Mouse (Mus musculus) midbrain, embryonic 15.5 days (tissue): ENCODE data around the gene Ldah. TPM values are rescaled to one million over a fixed set of nuclear protein-coding genes. Genes with fewer than 3 reads are reported as not detected.
A peak's percentile ranks its signal among the peaks of the same experiment; 100 is the strongest.

Source experiments
- ATAC-seq: fragments of 200-750 bp; cut with Nextera tagmentation; replicated peaks from 2 replicates; pipeline ENCODE4 v1.8.0; 2017; ENCODE audit warnings: moderate TSS enrichment
- H3K27ac ChIP-seq: fragments of 300-500 bp; sonication (generic); 2 replicates; pipeline ENCODE4 v1.5.1; 2015; ENCODE audit warnings: mild to moderate bottlenecking, inconsistent platforms
- H3K27me3 ChIP-seq: fragments of 300-500 bp; sonication (generic); replicated peaks from 2 replicates; pipeline ENCODE4 v1.6.1; 2015; ENCODE audit warnings: inconsistent platforms
- H3K36me3 ChIP-seq: fragments of 300-500 bp; sonication (generic); replicated peaks from 2 replicates; pipeline ENCODE4 v1.6.1; 2015; ENCODE audit warnings: inconsistent platforms
- H3K4me1 ChIP-seq: fragments of 300-500 bp; sonication (generic); 2 replicates; pipeline ENCODE4 v1.6.1; 2015; ENCODE audit warnings: inconsistent platforms
- H3K4me2 ChIP-seq: fragments of 300-500 bp; sonication (generic); 2 replicates; pipeline ENCODE4 v1.6.1; 2015; ENCODE audit warnings: inconsistent platforms, mild to moderate bottlenecking, moderate library complexity
- H3K4me3 ChIP-seq: fragments of 300-500 bp; sonication (generic); 2 replicates; pipeline ENCODE4 v1.5.1; 2015; ENCODE audit warnings: mild to moderate bottlenecking, inconsistent platforms
- H3K9ac ChIP-seq: fragments of 300-500 bp; sonication (generic); 2 replicates; pipeline ENCODE4 v1.6.1; 2015; ENCODE audit warnings: mild to moderate bottlenecking, inconsistent platforms
- H3K9me3 ChIP-seq: fragments of 300-500 bp; sonication (generic); 2 replicates; pipeline ENCODE4 v1.6.1; 2016; ENCODE audit warnings: inconsistent platforms
- WGBS: fragments of 180-500 bp; shearing (Covaris S2); methylation state at CpG from one replicate; pipeline ENCODE4 v1.1.7; 2015; ENCODE audit warnings: mixed read lengths; 5-methylcytosine and 5-hydroxymethylcytosine counted together
- polyA plus RNA-seq: library from polyadenylated mRNA; unstranded; fragments of >200 nt; fragmentation: Nextera tagmentation; extraction: Ambion mirVana; gene quantifications from 2 replicates; pipeline ENCODE4 v1.2.1, GENCODE M21; 2015

The Ldah gene
- polyA plus RNA-seq, 1 experiment from 2014 or later = 67.7 TPM

GRCm38 (mm10) chr12:8301841-8302431, 94.0 kb downstream of the Ldah start, which contains the start of gene Gdf7:
Gene Gdf7 (minus strand): TSS chr12:8301954.
- Histone ChIP-seq H3K9ac (peak within 1 kb of the TSS; percentile 37; the same call in 1 of the 2 replicates), H3K27me3 (peaks cover 85% of the 10 kb centered on the region), H3K27ac (no peak within 1 kb of the TSS), H3K4me2 (peak within 1 kb of the TSS; percentile 72), H3K36me3 (no peaks in the 10 kb centered on the region), H3K4me1 (peaks cover 27% of the 10 kb centered on the region), H3K4me3 (peak within 1 kb of the TSS; percentile 44), H3K9me3 (no peaks in the 10 kb centered on the region)
- under 1% methylated on average over 49 of the region's 53 CpGs for WGBS
- peak; percentile 43 for ATAC-seq

- WGBS = 46% methylated on average over 2 of the region's 2 CpGs
- no peak for ATAC-seq
- H3K27me3 ChIP-seq = peaks cover 60% of the 10 kb centered on the region
Measured at GRCm38 (mm10) chr12:8305258-8305657, 97.4 kb downstream of the Ldah start.

GRCm38 (mm10) chr12:8306432-8306831, 98.5 kb downstream of the Ldah start:
- Histone ChIP-seq H3K27ac (no peak overlapping the region), H3K4me1 (peaks cover 10% of the 10 kb centered on the region), H3K36me3 (no peaks in the 10 kb centered on the region), H3K9ac (no peak overlapping the region), H3K4me2 (no peak overlapping the region), H3K9me3 (no peaks in the 10 kb centered on the region), H3K27me3 (peaks cover 53% of the 10 kb centered on the region), H3K4me3 (no peak overlapping the region)
- WGBS = 2% methylated on average over 5 of the region's 5 CpGs
- peak; percentile 27 for ATAC-seq

More at GRCm38 (mm10) chr12:8305258-8305657, 97.4 kb downstream of the Ldah start:
- Histone ChIP-seq H3K9me3 (no peaks in the 10 kb centered on the region), H3K4me2 (no peak overlapping the region), H3K9ac (no peak overlapping the region), H3K36me3 (no peaks in the 10 kb centered on the region), H3K4me1 (peaks cover 15% of the 10 kb centered on the region), H3K4me3 (no peak overlapping the region), H3K27ac (no peak overlapping the region)

- peaks cover 5% of the 10 kb centered on the region for H3K4me1 ChIP-seq
- 64% methylated on average over 1 of the region's 1 CpGs for WGBS
- H3K36me3 ChIP-seq = no peaks in the 10 kb centered on the region
- H3K9me3 ChIP-seq = no peaks in the 10 kb centered on the region
- peaks cover 48% of the 10 kb centered on the region for H3K27me3 ChIP-seq
- H3K4me2 ChIP-seq = no peak overlapping the region
- H3K9ac ChIP-seq = no peak overlapping the region
- ATAC-seq = 0 out of 2 replicates have a peak, but pooled peaks have one; percentile 10
- no peak overlapping the region for H3K27ac ChIP-seq
- H3K4me3 ChIP-seq = no peak overlapping the region
Measured at GRCm38 (mm10) chr12:8306910-8307309, 99.0 kb downstream of the Ldah start.

- Histone ChIP-seq H3K4me3 (no peak overlapping the region), H3K9ac (no peak overlapping the region), H3K4me2 (no peak overlapping the region), H3K9me3 (no peaks in the 10 kb centered on the region), H3K27me3 (peaks cover 10% of the 10 kb centered on the region), H3K27ac (no peak overlapping the region), H3K36me3 (no peaks in the 10 kb centered on the region), H3K4me1 (peaks cover 23% of the 10 kb centered on the region)
- no peak for ATAC-seq
- 29% methylated on average over 17 of the region's 17 CpGs for WGBS
Measured at GRCm38 (mm10) chr12:8310992-8311391, 103.1 kb downstream of the Ldah start.

- Histone ChIP-seq H3K4me3 (no peak overlapping the region), H3K27me3 (peaks cover 9% of the 10 kb centered on the region; the same call in 1 of the 2 replicates), H3K9me3 (no peaks in the 10 kb centered on the region), H3K27ac (no peak overlapping the region), H3K4me1 (peaks cover 23% of the 10 kb centered on the region), H3K4me2 (no peak overlapping the region), H3K36me3 (no peaks in the 10 kb centered on the region), H3K9ac (no peak overlapping the region)
- ATAC-seq = no peak
- WGBS = 90% methylated on average over 4 of the region's 4 CpGs
Measured at GRCm38 (mm10) chr12:8312266-8312665, 104.4 kb downstream of the Ldah start.

- Histone ChIP-seq H3K9ac (peak within 1 kb of the TSS; percentile 73), H3K4me2 (peak within 1 kb of the TSS; percentile 89), H3K9me3 (no peaks in the 10 kb centered on the region), H3K27ac (no peak within 1 kb of the TSS), H3K27me3 (peaks cover 9% of the 10 kb centered on the region; the same call in 1 of the 2 replicates), H3K36me3 (no peaks in the 10 kb centered on the region), H3K4me1 (peaks cover 23% of the 10 kb centered on the region), H3K4me3 (peak within 1 kb of the TSS; percentile 74)
- peak; percentile 91 for ATAC-seq
- WGBS = under 1% methylated on average over 38 of the region's 38 CpGs
Measured at GRCm38 (mm10) chr12:8313270-8313771, 105.4 kb downstream of the Ldah start, which contains the start of gene Hs1bp3. Gene Hs1bp3 (plus strand): TSS chr12:8313432.

GRCm38 (mm10) chr12:8313773-8314172, 105.9 kb downstream of the Ldah start:
- Histone ChIP-seq H3K4me2 (peak overlapping the region; percentile 89), H3K9ac (peak overlapping the region; percentile 73), H3K27ac (no peak overlapping the region), H3K4me1 (peaks cover 23% of the 10 kb centered on the region), H3K36me3 (no peaks in the 10 kb centered on the region), H3K9me3 (no peaks in the 10 kb centered on the region), H3K27me3 (peaks cover 9% of the 10 kb centered on the region; the same call in 1 of the 2 replicates), H3K4me3 (peak overlapping the region; percentile 74)
- ATAC-seq = peak; percentile 50
- 19% methylated on average over 12 of the region's 12 CpGs for WGBS

- no peaks in the 10 kb centered on the region for H3K27me3 ChIP-seq
- H3K27ac ChIP-seq = no peak overlapping the region
- 90% methylated on average over 5 of the region's 5 CpGs for WGBS
- H3K4me2 ChIP-seq = no peak overlapping the region
- no peaks in the 10 kb centered on the region for H3K9me3 ChIP-seq
- no peak overlapping the region for H3K9ac ChIP-seq
- no peak for ATAC-seq
- H3K4me1 ChIP-seq = peaks cover 23% of the 10 kb centered on the region
- H3K4me3 ChIP-seq = no peak overlapping the region
- H3K36me3 ChIP-seq = no peaks in the 10 kb centered on the region
Measured at GRCm38 (mm10) chr12:8316541-8316940, 108.6 kb downstream of the Ldah start.

GRCm38 (mm10) chr12:8320084-8320713, 112.3 kb downstream of the Ldah start:
- Histone ChIP-seq H3K9me3 (no peaks in the 10 kb centered on the region), H3K4me3 (no peak overlapping the region), H3K4me1 (0 out of 2 replicates have a peak, but pooled peaks cover 4% of the 10 kb centered on the region), H3K27ac (no peak overlapping the region), H3K36me3 (0 out of 2 replicates have a peak, but pooled peaks cover 3% of the 10 kb centered on the region), H3K27me3 (no peaks in the 10 kb centered on the region), H3K4me2 (no peak overlapping the region), H3K9ac (no peak overlapping the region)
- WGBS = 44% methylated on average over 5 of the region's 5 CpGs
- peak; percentile 55 for ATAC-seq

GRCm38 (mm10) chr12:8321506-8321905, 113.6 kb downstream of the Ldah start:
- 78% methylated on average over 10 of the region's 10 CpGs for WGBS
- H3K9ac ChIP-seq = no peak overlapping the region
- 0 out of 2 replicates have a peak, but pooled peaks cover 3% of the 10 kb centered on the region for H3K36me3 ChIP-seq
- H3K4me3 ChIP-seq = no peak overlapping the region
- H3K4me2 ChIP-seq = no peak overlapping the region
- no peak overlapping the region for H3K27ac ChIP-seq
- H3K27me3 ChIP-seq = no peaks in the 10 kb centered on the region
- no peaks in the 10 kb centered on the region for H3K4me1 ChIP-seq
- no peaks in the 10 kb centered on the region for H3K9me3 ChIP-seq
- ATAC-seq = no peak

GRCm38 (mm10) chr12:8324086-8324485, 116.2 kb downstream of the Ldah start:
- Histone ChIP-seq H3K9ac (no peak overlapping the region), H3K4me3 (no peak overlapping the region), H3K9me3 (no peaks in the 10 kb centered on the region), H3K27me3 (no peaks in the 10 kb centered on the region), H3K4me1 (peaks cover 13% of the 10 kb centered on the region), H3K4me2 (no peak overlapping the region), H3K27ac (no peak overlapping the region), H3K36me3 (0 out of 2 replicates have a peak, but pooled peaks cover 3% of the 10 kb centered on the region)
- no peak for ATAC-seq
- WGBS = 91% methylated on average over 10 of the region's 10 CpGs
